Mouse (Mus musculus): Measurements from ENCODE around the gene Thbs4.

Thbs4 gene

GRCm38 (mm10) chr13:92759096-92759495 lies 35.5 kb downstream of the Thbs4 start:
- DNase-seq = no peak

- DNase-seq = no peak
Observed at GRCm38 (mm10) chr13:92757972-92758585, 36.5 kb downstream of the Thbs4 start.

GRCm38 (mm10) chr13:92755036-92755435 lies 39.6 kb downstream of the Thbs4 start:
- no peak for DNase-seq

GRCm38 (mm10) chr13:92753676-92754075 lies 40.9 kb downstream of the Thbs4 start:
- DNase-seq = no peak

GRCm38 (mm10) chr13:92751726-92752565 lies 42.7 kb downstream of the Thbs4 start:
- peak; percentile 84 for DNase-seq

GRCm38 (mm10) chr13:92750976-92751518 lies 43.6 kb downstream of the Thbs4 start:
- DNase-seq = peak; percentile 74

GRCm38 (mm10) chr13:92743337-92743736 lies 51.3 kb downstream of the Thbs4 start:
- no peak for DNase-seq

GRCm38 (mm10) chr13:92742886-92743285 lies 51.7 kb downstream of the Thbs4 start:
- DNase-seq = no peak

GRCm38 (mm10) chr13:92740671-92741270 lies 53.8 kb downstream of the Thbs4 start:
- DNase-seq = peak; percentile 34

GRCm38 (mm10) chr13:92739858-92740257 lies 54.8 kb downstream of the Thbs4 start:
- DNase-seq = no peak

- no peak for DNase-seq
Observed at GRCm38 (mm10) chr13:92738821-92739220, 55.8 kb downstream of the Thbs4 start.

GRCm38 (mm10) chr13:92736516-92737300 lies 57.9 kb downstream of the Thbs4 start:
- DNase-seq = no peak

- DNase-seq = no peak
Observed at GRCm38 (mm10) chr13:92735693-92736092, 58.9 kb downstream of the Thbs4 start.

- peak; percentile 39 for DNase-seq
Observed at GRCm38 (mm10) chr13:92733741-92734140, 60.9 kb downstream of the Thbs4 start.

GRCm38 (mm10) chr13:92733252-92733651 lies 61.4 kb downstream of the Thbs4 start:
- DNase-seq = peak; percentile 50

GRCm38 (mm10) chr13:92732836-92733235 lies 61.8 kb downstream of the Thbs4 start:
- DNase-seq = no peak

GRCm38 (mm10) chr13:92731811-92732210 lies 62.8 kb downstream of the Thbs4 start:
- no peak for DNase-seq

- no peak for DNase-seq
Observed at GRCm38 (mm10) chr13:92729811-92730210, 64.8 kb downstream of the Thbs4 start.

GRCm38 (mm10) chr13:92722389-92722788 lies 72.2 kb downstream of the Thbs4 start:
- no peak for DNase-seq

GRCm38 (mm10) chr13:92721006-92721405 lies 73.6 kb downstream of the Thbs4 start:
- no peak for DNase-seq

GRCm38 (mm10) chr13:92717851-92718665 lies 76.6 kb downstream of the Thbs4 start:
- DNase-seq = no peak

GRCm38 (mm10) chr13:92712619-92713018 lies 82.0 kb downstream of the Thbs4 start:
- DNase-seq = no peak
